ENCODE assay signal across 1 mouse cellular context in genomic region chr8:126422174-126422919, GRCm38 (mm10).
TF ChIP-seq lines count a peak whose summit lies in the region.

TSS of gene Coa6 (plus strand) at chr8:126422515.

TF ChIP-seq in MEL, 35 proteins besides CTCF, POLR2A, EP300 and RAD21 (continued from another document):
- no peak for TF ChIP-seq TAL1 (IDR thresholded peaks at IDR 0.05; ENCODE audit: low read length)
- TF ChIP-seq KAT2A (conservative IDR thresholded peaks at IDR 0.05; ENCODE audit: low read depth, low read length) = no peak; the same call in 1 of the 2 replicates
- no peak for TF ChIP-seq JUND (IDR thresholded peaks at IDR 0.05; ENCODE audit: low read depth, low read length)
